Mouse (Mus musculus) heart, postnatal 25 days (tissue): ENCODE measurements at regions not wholly inside any gene's neighbourhood (a gene's known extent, or its start where the extent isn't known, plus 50 kb on each side); places are given as distances from the start of the nearest gene placed in this dataset.
"Not testable (repeated sequence)": the region's sequence is repeated elsewhere in the genome, so short reads cannot be mapped to it uniquely, and the experiment has no call there.

ENCODE experiments used
- DNase-seq: peaks from one replicate; pipeline ENCODE4 v3.0.0; 2022; ENCODE audit warnings: low spot score
- intact Hi-C: fragments of 180-260 bp; cut with DNase I; formaldehyde crosslinking; loops from one replicate; pipeline ENCODE4 v1.15.1; 2025

DNA sequence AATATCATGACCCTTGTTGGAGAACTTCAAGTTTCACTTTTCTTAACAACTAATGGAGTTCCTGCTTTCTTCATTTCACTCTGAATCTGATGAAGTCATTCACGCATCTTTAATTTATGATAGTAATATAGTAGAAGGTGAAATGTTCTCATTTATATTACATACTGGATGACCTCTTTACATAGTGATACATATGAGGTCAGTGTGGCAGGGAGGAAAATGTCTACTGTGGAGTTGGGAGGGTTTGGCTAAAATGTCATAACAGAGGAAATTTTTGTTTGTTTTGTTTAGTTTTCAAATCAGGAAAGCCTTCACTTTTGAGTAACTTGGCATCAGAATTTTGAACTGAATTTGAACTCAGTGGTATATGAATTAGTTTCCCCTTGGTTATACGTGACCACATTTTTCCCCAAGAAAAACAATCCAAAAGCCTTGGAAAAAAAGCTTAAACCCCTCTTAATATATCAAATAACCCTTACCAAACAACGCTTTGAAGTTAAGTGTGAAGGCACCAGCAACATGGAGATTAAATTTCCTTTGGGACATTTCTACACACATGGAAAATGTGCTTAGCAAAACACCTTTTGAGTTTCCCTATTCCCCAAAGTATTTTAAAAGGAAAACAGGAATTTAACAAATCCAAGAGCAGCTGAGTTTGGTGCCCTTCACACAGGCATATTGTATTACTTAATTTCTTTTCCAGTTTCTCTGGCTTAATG is 377.6 kb upstream of the Nrsn1 start:
- intact Hi-C loops, result no loop called here
- no peak for DNase-seq

DNA sequence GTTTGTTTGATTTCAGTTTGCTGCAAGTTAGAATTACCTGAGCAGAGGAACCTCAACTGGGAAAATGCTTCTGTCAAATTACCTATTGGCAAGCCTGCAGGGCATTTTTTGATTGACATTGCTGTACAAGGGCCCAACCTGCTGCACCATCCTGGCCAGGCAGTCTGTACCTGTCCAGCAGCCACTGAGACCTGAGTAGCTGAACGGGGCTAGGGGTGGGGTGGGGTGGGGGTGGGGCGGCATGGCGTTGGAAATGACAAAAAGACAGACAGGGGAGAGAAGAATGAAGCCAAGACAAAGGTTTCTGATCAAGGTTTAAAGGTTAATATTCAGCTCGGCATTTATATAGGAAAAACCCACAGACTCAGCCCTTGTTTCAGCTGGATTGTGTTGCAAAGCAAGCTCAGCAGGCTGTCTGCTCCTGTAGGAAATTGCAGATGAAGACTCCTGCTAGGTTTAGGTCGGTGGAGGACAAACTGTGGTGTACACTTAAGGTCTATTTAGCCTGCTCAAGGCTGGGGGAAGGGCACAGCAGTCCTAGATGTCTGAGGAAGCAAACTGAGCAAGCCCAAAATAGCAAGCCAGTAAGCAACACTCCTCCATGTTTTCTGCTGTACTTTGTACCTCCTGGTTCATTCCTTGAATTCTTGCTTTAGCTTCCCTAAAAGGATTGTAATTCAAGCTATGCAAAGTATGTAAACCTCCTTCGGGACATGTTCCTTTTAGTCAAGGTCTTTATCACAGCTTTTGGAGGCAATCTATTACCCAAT is 369.4 kb upstream of the Nrsn1 start:
- no peak for DNase-seq
- intact Hi-C loops, result no loop called here

DNA sequence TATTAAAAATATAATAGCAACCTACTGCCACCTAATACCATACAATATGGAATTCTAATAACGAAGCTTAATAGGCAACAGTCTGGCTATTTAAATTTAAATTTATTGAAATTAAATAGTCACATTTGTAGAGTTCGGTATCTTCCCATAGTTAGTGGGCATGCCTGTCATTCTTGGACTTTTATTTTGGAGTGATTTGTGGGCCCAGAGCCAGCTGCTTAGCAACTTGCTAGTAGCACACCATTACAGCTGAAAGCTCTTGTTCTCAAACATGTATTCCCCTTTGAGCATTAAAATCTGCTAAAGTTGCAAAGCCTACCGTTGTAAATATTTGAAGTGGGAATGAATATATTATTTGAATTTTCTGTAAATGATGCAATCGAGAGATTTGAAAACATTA is 359.2 kb upstream of the Nrsn1 start:
- DNase-seq, result no peak
- intact Hi-C loops, result no loop called here

DNA sequence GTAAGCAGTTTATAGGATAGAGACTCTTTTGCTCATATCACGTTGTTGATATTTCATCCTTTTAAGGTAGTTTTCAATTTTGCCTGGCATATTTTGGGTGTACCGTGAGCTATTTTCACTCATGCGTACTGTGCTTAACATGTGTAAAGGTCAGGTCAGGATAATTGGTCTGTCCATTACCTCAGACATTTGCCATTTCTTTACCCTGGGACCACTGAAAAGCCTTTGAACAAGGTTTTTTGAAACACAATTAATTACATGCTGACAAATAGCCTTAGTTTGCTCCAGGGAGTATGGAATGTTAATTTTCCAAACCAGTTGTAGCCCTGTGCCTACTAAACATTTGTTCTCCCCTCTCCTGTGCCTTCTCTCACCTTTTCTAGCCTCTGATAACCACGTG is 347.3 kb upstream of the Nrsn1 start:
- DNase-seq, result no peak
- intact Hi-C loops, result no loop called here

DNA sequence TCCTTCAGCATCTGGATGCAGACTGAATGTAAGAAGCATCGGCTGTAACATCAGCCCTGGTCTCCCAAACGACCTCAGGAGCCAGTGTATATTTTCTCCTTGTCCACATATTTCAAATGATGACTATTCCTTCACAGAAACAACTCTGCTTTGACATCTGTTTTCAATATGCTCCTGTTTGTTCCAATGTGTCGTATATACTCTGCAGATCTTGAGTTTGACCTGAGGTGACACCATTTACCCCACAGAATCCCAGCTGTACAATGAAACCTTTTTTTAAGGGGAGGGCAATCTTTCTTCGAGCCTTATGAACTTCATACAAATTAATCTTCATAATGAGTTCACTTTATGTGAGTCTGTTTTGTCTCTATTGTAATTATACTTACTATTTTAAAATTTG is 341.7 kb upstream of the Nrsn1 start:
- DNase-seq, result no peak
- intact Hi-C loops, result no loop called here

DNA sequence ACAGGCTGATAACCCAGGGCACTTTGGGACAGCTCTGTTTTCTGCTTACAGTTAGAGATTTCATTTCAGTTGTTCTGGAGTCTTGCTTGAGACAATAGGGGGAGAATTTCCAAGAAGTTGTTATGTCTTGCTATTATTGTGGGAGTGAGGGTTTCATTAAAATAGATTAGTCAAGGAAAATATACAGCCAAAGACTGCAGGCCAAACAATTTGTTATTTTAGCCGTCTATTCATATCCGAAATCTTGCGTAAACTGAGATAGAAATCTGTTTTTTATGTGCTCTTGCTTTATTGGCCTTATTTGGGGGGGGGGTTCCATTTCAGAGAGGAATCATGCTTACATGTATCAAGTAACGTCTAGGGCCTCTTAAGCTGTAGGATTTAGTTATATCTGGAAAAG is 339.3 kb upstream of the Nrsn1 start:
- intact Hi-C loops, result no loop called here
- no peak for DNase-seq

DNA sequence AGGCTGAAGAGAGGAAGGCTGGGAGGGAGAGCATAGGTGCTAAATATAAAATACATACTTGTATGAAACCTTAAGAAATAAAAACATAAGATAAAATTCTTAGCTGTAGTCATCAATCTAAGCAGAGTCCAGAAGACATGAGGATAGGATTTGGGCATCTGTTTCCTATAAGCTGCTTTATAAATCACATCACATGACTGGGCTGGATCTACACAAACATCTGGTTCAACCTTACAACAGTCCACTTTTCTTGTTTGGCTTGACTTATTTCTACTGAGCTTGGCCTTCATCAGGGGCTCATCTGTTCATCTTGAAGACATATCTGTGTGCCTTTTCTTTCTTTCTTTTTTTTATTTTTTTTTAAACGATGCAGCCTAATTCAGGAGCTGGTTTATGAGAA is 338.9 kb upstream of the Nrsn1 start:
- DNase-seq, result no peak
- intact Hi-C loops, result no loop called here

DNA sequence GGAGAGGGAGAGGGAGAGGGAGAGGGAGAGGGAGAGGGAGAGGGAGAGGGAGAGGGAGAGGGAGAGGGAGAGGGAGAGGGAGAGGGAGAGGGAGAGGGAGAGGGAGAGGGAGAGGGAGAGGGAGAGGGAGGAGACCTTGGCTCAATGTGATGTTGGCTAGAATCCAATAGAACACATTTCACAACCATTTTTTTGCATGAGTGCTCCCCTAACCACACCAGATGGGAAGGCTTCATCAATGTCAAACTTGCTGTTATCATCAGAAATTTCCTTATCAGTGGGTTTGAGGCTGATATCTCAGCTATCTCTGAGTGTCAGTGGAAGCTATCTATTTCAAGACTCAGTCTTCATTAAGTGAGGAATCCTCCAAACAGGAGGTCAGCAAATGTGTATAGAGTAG is 331.0 kb upstream of the Nrsn1 start:
- intact Hi-C loops, DNase-seq: not testable (repeated sequence)

DNA sequence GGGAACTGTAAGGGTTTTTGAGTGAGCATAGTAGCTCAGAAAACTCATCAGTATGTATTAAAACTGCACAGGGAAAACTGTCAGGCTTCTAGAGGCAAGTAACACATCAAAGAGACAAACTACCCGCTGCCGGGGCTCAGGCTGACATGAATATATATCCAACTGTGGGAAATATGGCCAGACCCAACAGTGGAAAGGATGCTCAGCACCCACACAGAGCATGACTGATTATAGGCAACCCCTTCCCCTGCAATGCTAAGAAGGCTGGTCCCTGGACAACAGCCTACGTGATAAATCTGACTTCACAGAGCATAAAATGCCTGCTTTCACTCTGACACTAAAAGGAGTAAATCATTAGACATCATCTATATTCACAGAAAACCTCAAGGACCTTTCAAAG is 324.3 kb upstream of the Nrsn1 start:
- DNase-seq, result no peak
- intact Hi-C loops, result no loop called here

DNA sequence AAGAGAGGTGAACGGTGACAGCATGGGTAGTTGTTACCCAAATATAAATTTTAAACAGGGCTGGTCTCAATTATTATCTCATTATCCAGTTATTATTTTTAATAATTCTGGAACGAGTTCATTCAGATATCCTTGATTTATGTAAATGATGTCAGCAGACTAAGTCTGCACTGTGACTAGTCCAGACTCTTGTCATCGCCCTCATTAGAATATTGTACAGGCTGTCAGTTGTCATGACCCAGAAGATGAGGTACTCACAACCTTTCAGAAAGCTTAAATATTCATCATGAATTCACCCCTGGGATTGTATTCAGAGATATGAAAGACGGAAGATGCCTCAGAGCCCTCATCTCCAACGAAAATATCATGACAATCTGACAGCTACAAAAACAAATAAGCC is 300.3 kb upstream of the Nrsn1 start:
- DNase-seq, result no peak
- intact Hi-C loops, result no loop called here

DNA sequence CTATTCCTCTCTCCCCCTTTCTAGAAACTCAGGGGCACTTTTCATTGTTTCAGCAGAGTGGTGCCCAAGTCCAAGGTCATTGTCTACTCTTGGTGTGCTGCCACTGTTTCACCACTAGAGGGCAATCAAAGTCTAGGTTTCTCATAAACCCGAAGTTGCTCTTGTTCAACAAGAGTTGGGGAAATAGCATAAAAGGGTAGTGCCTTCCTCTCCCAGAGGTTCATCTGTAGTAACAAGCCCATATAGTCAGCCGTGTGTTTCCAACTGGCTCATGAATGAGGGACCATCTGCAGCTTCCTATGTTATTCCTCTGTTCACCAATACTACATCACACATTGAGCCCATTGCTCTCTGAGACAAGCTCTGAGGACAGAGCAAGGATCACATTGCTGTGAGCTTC is 292.4 kb upstream of the Nrsn1 start:
- DNase-seq, result no peak
- intact Hi-C loops, result no loop called here

DNA sequence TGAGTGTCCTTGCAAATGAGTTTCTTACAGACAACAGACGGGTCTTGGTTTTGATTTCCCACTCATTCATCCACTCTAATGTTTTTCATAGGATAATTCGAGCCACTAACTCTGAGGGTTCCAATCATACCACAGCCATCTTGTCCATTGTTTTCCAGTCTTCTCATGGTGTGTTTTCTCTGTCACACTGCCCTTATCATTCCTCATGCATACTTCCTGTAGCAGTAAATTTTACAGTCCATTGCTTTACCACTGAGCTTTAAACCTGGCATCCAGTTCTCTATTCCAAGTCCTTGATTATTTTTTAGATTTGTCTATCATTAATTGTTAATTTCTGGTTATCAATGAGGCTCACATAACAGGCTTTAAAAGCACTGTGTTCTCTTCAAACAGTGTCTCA is 290.0 kb upstream of the Nrsn1 start:
- no peak for DNase-seq
- intact Hi-C loops, result no loop called here

DNA sequence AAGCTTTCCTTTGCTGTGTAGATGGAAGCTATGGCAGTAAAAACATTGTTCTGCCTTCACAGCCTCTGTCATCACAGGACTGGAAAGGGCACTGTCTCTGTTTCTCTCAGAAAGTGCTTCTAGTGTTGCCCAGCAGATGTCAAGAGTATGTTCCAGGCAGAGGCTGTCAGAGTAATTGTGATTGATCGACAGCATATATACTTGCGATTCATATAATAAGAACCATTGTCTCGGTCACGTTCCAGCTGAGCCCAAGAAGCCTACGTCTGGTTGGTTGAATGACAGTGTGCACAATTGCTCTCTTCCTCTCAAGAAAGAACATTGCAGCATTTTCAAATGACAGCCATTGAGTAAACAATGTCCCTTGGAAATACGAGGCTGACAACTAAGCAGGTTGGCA is 284.7 kb upstream of the Nrsn1 start:
- DNase-seq, result no peak

DNA sequence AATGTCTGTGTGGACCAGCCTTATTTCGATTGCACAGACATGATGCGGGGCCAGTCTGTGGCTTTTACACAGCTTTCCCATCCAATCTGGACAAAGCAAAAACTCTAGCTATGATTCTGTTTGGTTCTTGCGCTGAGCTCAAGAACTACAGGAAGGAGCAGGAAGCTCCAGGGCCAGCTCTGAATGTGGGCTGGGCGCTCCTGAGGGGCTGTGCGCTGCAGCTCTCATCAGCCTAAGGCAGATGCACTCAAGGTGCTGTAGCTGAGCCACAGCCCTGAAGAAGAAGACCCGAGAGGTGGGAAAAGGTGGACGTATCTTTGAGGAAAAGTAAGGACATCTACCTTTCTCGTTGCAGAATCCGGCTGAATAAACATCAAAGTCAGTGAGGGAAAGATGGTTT is 278.2 kb upstream of the Nrsn1 start:
- intact Hi-C loops, result no loop called here
- DNase-seq, result no peak

More for the DNA sequence above, 284.7 kb upstream of the Nrsn1 start:
- intact Hi-C loops, result no loop called here

DNA sequence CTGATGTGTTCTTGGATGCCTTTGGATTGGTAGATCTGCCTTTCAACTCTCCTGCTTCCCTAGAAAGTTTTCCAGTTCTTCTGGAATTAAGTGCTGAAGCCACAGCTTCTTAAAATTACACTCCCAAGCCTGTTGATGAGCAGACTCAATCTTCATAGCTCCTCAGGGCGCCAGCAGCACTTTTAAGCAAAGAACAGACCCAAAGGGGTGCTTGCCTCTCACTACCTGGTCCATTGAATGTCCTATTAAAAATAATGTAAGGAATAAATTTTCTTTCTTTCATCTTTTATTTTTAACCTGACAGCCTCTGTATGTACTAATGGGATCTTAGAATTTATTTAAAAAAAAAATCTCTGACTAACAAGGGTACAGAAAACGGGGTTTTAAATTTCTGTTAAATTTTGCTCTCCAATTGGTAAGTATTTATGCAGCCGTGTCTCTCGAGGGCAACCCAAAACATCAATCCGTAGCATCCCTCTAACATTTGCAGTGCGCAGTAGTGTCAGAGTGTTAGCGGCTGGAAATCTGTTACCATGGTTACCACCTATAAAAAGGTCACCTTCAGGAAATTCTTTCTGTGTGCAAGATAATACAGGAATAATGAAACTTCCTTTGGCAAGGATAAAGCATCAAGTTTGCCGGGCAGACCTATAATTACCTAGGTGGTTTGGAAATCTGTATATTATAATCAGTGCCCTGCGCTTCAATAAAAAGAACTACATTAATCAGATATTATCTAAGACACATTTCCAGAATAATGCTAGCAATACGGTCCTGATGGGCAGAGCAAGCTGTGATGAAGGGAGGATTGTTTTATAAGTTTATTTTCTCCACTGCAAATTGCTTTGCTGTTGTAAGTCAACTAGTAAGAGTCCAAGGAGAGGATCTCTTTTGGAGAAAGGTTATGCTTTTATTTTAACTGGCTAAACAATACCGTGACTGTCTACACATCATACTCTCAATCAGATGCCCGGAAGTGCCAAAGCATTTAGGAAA is 277.1 kb upstream of the Nrsn1 start:
- intact Hi-C loops, result no loop called here
- DNase-seq, result no peak

DNA sequence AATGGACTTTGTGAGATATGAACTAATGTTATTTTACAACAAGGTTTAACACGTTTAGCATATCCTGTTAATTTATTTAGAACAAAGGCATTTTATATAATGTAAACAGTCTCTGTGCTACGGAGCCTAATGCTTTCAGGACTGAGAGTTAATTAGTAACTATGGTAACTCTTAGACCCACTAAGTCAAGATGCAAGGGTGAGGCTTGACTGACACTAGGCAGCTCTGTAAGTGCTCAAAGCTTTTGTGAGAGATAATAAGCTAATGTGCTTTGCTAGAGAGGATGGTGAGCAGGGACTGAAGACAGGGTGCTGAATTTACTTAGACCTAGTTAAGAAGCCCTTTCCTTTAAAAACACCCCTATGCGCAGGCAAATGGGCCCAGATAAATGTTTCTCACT is 253.8 kb upstream of the Nrsn1 start:
- intact Hi-C loops, result no loop called here
- no peak for DNase-seq

DNA sequence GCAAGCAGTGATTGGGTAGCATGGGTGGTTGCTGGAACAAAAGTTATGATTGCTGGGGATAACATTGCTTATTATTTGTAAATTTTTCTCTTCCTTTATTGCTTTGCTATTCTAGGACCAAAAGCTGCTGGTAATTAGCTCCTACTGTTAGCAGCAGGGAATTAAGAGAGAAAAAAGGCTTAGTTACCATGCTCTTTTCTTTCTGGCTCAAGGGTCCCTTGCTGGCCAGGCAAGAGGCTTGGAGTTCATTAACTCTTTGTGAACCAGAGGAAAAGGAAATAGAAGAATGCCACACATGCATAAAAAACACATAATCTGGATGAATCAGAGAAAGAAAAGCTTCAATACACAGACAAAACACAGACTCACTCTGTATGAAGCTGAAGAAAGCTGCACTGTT is 237.1 kb upstream of the Nrsn1 start:
- intact Hi-C loops, result no loop called here
- DNase-seq, result no peak

DNA sequence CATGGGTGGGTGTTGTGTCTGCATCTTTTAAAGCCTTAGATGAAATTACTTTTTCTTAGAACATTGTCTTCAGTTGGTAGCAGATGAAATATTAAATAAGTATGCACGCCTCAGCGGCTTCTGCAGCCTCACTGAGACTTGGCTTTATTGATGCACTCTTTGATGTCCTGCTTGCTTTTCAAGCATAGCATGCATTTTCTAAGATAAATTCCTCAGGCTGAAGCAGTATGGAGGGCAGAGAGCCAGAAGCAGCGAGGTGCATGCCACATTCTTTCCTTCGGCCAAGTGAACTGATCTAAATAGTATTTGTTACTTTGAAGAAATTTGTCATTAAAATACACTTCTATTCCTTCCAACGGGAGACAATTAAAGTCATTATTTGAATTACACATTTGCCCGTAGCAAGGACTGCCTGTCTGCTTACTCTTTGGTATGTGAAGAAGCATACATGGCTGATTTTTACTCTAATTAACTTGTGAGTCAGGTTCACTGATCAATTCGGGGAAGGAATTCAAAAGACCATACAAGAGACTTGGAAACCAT is 224.3 kb upstream of the Nrsn1 start:
- no peak for DNase-seq
- intact Hi-C loops, result no loop called here

DNA sequence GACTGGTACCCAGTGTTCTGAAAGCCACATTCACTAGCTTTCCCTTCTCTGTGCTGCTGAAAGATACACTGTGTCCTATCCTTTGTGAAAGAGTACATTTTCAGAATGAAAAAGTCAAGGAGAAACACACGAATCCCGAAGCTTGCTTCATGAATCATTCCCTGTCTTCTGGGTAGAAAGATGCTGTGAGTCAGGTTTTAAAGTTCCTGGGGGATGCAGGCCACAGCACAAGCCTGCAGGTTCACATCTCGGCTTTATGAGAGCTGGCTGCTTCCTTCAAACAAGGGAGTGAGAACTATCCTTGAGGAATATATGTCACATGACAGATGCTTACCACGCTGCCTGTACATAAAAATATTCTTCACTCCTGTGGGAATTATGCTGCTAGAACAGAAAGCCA is 219.7 kb upstream of the Nrsn1 start:
- no peak for DNase-seq
- intact Hi-C loops, result no loop called here

DNA sequence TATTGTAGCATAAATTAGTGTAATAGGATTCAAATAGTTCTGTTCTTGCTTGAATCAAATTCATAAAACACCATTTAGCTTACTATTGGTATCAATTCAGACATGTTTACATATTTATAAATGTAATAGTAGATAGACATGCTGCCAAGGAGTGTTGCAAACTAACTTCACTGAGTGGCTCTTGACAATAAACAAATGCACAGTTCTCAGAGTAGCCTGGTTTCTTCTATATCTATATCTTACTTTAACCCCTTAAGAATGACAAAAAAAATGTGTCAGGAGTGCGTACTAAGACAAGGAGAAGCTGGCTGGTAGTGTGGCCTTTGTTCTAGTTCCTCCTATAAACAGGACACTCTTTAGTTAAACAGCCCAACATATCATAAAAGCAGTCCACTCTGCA is 213.0 kb upstream of the Nrsn1 start:
- DNase-seq, result no peak

More for the DNA sequence above, 213.0 kb upstream of the Nrsn1 start:
- intact Hi-C loops, result no loop called here
